Mouse (Mus musculus) small intestine, adult 2 months (tissue): ENCODE results near the gene 4930432K21Rik.

Experiments
- CTCF ChIP-seq: fragments of 200-500 bp; IDR thresholded peaks from 2 replicates; pipeline ENCODE4 v1.5.1; 2012; ENCODE audit warnings: low read depth, mild to moderate bottlenecking, control low read depth, inconsistent platforms, low read length, moderate library complexity, mixed read lengths; ENCODE audit not compliant: insufficient replicate concordance, insufficient read length; ENCODE audit errors: extremely low read depth
- POLR2A ChIP-seq: fragments of 200-500 bp; IDR thresholded peaks from 2 replicates; pipeline ENCODE4 v1.6.1; 2012; ENCODE audit warnings: low read depth, mild to moderate bottlenecking, control low read depth, inconsistent platforms, low read length, moderate library complexity

GRCm38 (mm10) chr8:84149181-84149580 lies 1.4 kb downstream of the 4930432K21Rik start:
- TF ChIP-seq POLR2A (no peak), CTCF (no peak)
